Mouse (Mus musculus): ENCODE data around the gene Rin2.

Rin2 gene

DNA sequence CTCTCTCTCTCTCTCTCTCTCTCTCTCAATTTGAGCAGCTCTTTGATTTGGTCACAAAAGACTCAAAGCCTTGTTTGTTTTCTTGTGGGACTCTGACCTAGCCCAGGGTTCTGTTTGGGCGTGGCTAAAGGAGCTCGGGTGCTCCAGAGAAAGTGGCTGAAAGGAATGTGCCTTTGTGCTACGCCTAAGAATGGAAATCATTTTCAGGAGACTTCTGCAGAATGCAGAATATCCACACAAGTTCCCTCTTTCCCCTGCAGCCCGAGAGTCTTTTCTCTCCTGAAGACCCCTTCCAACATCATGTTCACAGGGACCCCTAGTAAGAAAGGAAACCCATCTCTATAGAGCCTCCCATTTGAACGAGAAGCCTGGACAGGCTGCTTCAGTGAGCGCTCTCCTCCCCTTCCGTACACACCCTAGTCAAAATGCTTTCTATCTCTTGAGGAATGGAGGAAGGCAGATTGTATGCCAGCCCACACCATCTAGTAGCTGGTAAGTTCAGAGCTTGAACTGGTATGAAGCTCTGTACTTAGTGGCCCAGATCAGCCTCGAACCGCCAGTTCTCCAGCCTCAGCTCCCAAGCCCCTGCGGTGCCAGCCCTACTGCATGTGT is 187.3 kb downstream of the Rin2 start:
- DNase-seq (ENCODE audit: low spot score) = peak; percentile 67

DNA sequence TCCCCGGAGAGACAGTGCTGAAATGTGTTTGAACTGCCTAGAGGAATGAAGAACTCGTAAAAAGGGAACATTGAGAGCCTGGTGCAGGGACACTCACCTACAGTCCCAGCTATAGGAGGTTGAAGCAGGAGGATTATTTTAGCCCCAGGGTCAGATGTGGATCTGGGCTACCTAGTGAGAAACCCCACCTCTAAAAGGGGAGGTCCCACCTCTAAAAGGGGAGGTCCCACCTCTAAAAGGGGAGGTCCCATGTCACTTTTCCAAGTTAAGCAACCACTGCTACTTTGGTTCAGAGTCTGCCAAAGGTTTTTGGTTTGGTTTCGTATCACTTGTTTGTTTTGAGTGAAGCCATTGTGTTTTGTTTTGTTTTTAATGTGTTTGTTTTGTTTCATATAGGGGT is 190.3 kb downstream of the Rin2 start:
- no peak for DNase-seq (ENCODE audit: low spot score)

GRCm38 (mm10) chr2:145866238-145866637 is 191.2 kb downstream of the Rin2 start:
- no peak for DNase-seq (ENCODE audit: low spot score)

DNA sequence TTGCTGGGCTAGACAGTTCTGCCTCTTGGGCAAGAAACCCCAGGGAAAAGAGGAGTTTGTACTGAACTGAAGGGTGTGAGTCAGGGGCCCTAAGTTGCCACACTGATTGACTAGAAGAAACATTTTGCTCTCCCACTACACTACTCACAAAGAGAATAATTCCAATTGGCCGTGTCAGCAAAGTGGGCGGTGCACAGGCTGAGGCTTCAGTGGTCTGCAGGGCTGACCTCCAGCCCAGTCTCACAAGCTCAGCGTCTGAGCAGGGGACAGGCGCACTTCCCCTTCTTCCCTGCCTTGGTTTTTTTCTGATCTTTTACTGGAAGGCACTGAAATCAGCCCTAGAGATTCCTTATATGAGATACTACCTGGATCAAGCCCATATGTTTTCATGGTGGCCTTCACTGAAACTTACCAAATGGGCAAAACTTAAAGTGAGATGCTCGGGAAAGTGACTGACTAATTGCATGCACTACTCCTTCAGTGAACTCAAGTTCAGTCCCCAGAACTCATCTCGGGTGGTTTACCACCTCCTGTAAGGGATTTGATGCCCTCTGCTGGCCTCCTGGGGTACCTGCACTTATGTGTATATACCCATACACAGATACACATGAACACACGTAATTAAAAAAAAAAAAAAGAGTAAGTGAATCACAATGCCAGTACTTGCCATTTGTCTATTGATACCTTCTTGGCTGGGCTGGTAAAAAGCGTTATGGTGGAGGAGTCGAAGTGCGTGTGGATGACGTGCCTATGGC is 191.9 kb downstream of the Rin2 start:
- DNase-seq (ENCODE audit: low spot score) = no peak

GRCm38 (mm10) chr2:145871308-145871707 is 196.3 kb downstream of the Rin2 start:
- DNase-seq (ENCODE audit: low spot score) = no peak

DNA sequence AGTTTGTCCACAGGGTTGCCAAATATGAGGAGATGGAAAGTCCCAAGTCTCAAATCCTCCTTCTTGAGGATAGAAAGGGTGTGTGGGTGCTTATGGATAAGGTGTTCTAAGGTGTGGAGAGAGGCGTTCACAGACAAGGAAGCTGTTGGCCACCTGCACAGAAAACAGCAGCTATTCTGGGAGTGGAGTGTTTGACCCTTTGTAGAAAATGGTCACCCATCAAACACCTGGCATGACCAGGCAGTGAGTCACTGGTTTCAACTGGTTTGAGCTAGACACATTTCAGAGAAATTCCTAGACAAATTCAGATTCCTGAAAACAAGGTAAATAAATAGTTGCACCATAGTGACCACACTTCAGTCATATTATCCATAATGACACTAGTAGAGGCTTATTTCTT is 197.1 kb downstream of the Rin2 start:
- DNase-seq (ENCODE audit: low spot score) = no peak

- no peak for DNase-seq (ENCODE audit: low spot score)
Measured at GRCm38 (mm10) chr2:145873953-145874352, 198.9 kb downstream of the Rin2 start.

GRCm38 (mm10) chr2:145874879-145875482 is 200.0 kb downstream of the Rin2 start:
- DNase-seq (ENCODE audit: low spot score) = no peak

DNA sequence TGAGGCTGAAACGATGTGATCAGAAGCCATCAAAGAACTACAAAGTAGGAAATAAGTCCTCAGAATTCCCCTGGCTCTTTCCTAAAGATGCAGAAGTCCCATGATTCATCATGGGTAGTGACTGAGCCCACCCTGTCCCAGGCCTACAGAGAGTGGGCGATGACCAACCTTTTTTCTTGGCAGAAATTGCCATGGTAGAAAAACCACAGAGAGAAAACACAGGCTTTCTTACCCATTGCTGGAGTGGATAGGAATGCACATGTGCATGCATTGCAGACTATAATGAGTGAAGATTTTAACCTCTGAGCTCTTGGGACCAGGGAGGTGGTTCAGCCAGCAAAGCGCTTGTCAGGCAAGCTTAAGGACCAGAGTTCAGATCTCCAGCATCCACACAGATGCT is 202.2 kb downstream of the Rin2 start:
- no peak for DNase-seq (ENCODE audit: low spot score)

GRCm38 (mm10) chr2:145880887-145881747 is 206.1 kb downstream of the Rin2 start:
- DNase-seq (ENCODE audit: low spot score) = peak; percentile 66

DNA sequence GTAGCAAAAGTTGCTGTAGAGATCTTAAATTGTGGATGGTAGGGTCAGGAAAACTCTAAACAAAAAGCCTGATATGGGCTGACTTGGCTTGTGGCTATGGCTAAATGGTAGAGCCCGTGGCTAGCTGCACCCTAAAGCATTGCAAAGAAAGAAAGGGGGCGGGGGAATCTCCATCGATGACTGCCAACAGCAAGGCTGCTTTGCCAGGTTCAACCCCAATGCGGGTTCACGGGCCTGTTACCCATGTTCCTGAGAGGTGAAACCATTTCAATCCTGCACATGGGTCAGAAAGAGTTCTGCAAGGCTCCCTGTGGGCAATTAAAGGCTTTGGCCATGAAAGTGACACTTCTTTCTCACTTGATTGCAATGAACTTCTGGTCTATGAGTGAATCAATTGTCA is 206.9 kb downstream of the Rin2 start:
- DNase-seq (ENCODE audit: low spot score) = no peak

DNA sequence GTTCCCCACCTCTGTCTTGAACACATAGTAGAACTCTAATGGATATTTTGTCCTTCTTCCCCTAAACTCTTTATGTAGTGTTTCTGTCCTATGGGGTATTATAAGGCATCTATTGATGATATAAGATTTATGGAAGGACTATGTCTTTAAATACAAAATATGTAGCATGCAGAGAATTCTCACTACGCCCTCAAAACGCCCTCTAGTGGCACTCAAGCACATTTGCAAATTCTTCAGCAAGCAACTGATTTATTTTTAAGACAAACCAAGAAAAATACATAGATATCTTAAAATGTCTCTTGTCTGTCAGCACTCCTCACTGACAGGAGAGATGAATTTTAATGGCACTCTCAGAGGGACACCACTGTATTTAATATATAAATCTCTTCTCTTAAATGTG is 207.4 kb downstream of the Rin2 start:
- DNase-seq (ENCODE audit: low spot score) = peak; percentile 15

- DNase-seq (ENCODE audit: low spot score) = peak; percentile 18
Measured at GRCm38 (mm10) chr2:145884036-145884912, 209.3 kb downstream of the Rin2 start.

DNA sequence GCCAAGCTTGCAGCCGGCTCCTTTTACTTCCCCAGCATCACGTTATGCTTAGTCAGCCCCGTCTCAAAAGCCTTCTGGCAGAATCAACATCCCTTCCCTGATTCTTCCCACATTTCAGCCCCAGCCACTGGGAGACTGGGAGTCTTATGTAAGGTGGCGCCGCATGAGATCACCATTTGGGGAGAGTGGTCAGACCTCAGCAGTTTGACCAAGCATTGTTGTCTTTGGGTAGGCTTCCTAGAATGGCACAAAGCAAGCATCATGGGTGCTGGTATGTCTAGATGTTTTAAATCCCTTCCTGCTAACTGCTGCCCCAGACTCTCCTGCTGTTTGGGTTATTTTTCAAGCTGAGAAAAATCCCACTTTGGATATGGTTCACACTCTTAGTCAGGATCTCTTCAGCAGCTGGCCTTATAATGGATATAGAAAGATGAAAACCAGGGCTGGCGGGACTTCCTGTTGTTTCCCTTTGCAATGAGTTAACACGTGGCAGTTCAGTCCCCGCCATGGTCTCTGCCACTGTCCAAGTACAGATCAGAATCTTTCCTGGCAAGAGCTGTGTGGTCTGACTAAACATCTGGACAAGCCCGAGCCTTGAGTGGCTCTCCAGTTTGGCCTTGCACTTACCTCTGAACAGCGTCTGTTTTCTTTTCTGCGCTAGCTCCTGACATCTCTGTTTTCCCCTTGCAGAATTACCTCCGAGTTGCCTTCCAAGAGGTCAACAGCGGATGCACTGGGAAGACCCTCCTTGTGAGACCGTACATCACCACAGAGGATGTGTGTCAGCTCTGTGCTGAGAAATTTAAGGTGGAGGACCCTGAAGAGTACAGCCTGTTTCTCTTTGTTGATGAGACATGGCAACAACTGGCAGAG is 210.1 kb downstream of the Rin2 start:
- DNase-seq (ENCODE audit: low spot score) = peak; percentile 14

DNA sequence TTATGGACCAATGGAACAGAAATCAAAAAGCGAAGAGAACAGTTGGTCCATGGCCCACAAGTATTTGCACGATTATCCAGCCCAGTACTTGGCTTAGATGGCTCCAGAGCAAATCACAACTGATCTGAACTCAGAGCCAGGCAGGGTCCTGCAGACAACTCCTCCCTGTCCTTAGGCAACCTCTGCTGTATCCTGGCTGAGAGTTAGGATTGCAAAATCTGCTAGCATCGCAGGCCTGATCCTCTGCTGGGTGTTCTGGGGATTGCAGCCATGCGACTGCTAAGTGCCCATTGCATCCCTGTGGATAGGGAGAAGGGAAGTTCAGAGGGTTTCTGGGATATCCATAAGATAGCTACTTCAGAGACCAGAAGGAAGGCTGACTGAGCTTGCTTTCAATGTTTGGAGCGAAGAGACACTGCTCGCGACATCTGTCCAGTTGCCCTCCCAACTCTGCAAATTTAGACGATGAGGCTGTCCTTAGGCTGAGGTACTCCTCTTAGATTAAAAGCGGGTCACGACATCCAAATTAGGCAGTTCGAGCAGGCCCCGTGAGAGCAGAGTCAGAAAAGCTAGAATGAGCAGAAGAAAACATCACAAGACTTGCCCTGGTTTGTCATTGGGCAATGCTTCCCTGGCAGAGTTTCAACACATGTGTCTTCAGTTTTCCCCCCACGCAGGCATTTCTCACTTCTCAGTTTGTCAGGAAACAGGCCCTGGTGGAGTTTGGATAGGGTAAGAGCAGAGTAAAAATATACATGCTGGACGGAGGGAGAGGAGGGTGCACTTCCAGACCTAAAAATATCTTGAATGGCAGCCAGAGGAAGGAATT is 213.1 kb downstream of the Rin2 start:
- DNase-seq (ENCODE audit: low spot score) = peak; percentile 60

DNA sequence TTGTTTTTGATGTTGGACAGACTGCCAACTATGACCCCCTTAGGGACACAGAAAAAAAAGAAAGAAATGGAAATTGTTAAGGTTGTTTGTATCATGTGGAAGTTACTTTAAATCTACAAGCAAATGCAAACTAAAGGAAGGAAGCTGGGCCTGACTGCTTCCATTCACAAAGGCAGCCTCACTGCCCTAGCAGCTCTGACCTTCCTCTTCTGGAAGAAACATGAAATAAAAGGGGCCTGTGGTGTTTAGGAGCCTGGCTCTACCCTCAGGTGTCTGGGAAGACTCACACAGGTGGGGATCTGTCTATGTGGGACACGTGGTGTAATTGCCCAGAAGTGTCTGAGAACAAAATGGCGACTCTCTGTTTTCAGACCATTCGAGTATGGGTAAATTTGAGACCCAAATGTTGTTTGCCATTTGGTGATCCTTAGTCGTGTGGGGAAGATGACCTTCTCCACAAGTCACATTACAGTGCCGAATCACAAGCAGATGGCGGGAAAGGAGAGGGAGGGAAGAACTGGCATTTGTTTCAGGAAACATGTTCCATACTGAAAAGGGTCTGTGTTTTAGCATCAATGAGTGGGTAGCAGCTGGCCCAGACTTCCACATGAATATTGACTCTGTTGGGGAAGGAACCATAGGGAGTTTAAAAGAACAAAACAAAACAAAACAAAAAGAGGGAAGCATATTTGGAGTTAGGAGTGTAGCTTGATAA is 213.9 kb downstream of the Rin2 start:
- no peak for DNase-seq (ENCODE audit: low spot score)

GRCm38 (mm10) chr2:145890571-145890970 is 215.6 kb downstream of the Rin2 start:
- DNase-seq (ENCODE audit: low spot score) = no peak

GRCm38 (mm10) chr2:145893756-145894155 is 218.7 kb downstream of the Rin2 start:
- no peak for DNase-seq (ENCODE audit: low spot score)

DNA sequence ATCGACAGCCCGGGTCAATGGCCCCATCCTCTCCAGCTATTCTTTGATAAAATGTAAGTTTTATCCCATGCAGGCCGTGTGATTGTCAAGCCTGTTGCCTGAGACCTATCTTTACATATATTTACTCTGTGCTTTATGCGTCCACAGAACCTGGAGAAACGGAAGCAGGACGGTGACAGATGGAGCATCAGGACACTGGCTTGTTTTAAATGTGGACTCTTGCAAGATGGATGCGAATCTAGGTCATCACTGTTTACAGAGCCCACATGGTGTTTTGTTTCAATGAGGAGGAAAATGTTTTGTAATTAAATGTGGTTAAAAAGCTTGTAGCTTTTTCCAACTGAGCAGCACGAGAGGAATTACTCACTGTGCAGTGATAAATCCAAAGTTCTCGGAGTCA is 223.1 kb downstream of the Rin2 start:
- DNase-seq (ENCODE audit: low spot score) = no peak
